Comparison of ENCODE assay signal across 12 mouse cellular contexts in genomic region chr11:110942695-110943135, GRCm38 (mm10). TPM values are rescaled to one million over a fixed set of nuclear protein-coding genes. Genes with fewer than 3 reads are reported as not detected.
DNase-seq lines count a peak whose midpoint lies in the region; ATAC-seq and TF ChIP-seq lines count a peak whose summit lies in the region.
"Had no signal": no experiment of that assay in that cellular context is flagged by ENCODE, and none has a peak within 500 bp of the region (broad histone marks: within the 10 kb centered on the region; RNA-seq: fewer than 3 reads in every experiment).

No protein-coding gene starts in this region.

- ATAC-seq in lung, embryonic 14.5 days (ENCODE audit: insufficient read depth) = peak; percentile 68; the same call in 1 of the 2 replicates
- ATAC-seq in embryonic facial prominence, embryonic 11.5 days (replicated peaks; ENCODE audit: insufficient number of reproducible peaks, low FRiP score, low TSS enrichment, low read depth) = no peak
- peak; percentile 32; the same call in 1 of the 2 replicates for ATAC-seq in liver, embryonic 12.5 days
- no peak for ATAC-seq in stomach, postnatal 0 days (ENCODE audit: low FRiP score, low TSS enrichment)

- WGBS in lung, embryonic 14.5 days = 17% methylated on average over 6 of the region's 6 CpGs
- 13% methylated on average over 6 of the region's 6 CpGs for WGBS in lung, adult 2 months
- WGBS in embryonic facial prominence, embryonic 11.5 days = 36% methylated on average over 6 of the region's 6 CpGs
- 26% methylated on average over 6 of the region's 6 CpGs for WGBS in liver, embryonic 12.5 days (ENCODE audit: insufficient replicate concordance)
- WGBS in stomach, postnatal 0 days = 18% methylated on average over 6 of the region's 6 CpGs

- peak; percentile 37 for DNase-seq in lung, embryonic 14.5 days
- DNase-seq in lung, adult 2 months = no peak
- DNase-seq in embryonic facial prominence, embryonic 11.5 days (ENCODE audit: low spot score) = peak; percentile 27
- DNase-seq in left cerebral cortex, adult 18-20 months (ENCODE audit: low spot score in 2 of 2) = no peak
- no peak for DNase-seq in cerebellum, adult 11 months
- DNase-seq in stomach, postnatal 0 days (ENCODE audit: low spot score) = no peak
- DNase-seq: thymus, postnatal 4 days had no signal

- no peak for TF ChIP-seq CTCF in lung, embryonic 14.5 days (IDR thresholded peaks at IDR 0.05; ENCODE audit: low read depth)
- TF ChIP-seq CTCF in lung, adult 2 months (IDR thresholded peaks at IDR 0.05; ENCODE audit: insufficient read depth, low read length) = no peak
- no peak for TF ChIP-seq CTCF in stomach, postnatal 0 days (IDR thresholded peaks at IDR 0.05; ENCODE audit: low read depth)

- H3K9ac ChIP-seq in lung, embryonic 14.5 days = no peak overlapping the region
- H3K9ac ChIP-seq in embryonic facial prominence, embryonic 11.5 days (replicated peaks; ENCODE audit: low read length) = no peak overlapping the region
- H3K9ac ChIP-seq in liver, embryonic 12.5 days = no peak overlapping the region
- H3K9ac ChIP-seq in stomach, postnatal 0 days (ENCODE audit: low read length) = no peak overlapping the region
- H3K9ac ChIP-seq: hindbrain, embryonic 15.5 days had no signal

- no peak overlapping the region for H3K4me2 ChIP-seq in lung, embryonic 14.5 days
- H3K4me2 ChIP-seq in embryonic facial prominence, embryonic 11.5 days (ENCODE audit: low read depth, low read length) = no peak overlapping the region
- H3K4me2 ChIP-seq in liver, embryonic 12.5 days = no peak overlapping the region
- no peak overlapping the region for H3K4me2 ChIP-seq in stomach, postnatal 0 days (replicated peaks; ENCODE audit: low read depth)
- H3K4me2 ChIP-seq: hindbrain, embryonic 15.5 days had no signal

- peaks cover 6% of the 10 kb centered on the region; the same call in 1 of the 2 replicates for H3K4me1 ChIP-seq in lung, embryonic 14.5 days (ENCODE audit: insufficient read depth)
- H3K4me1 ChIP-seq in lung, adult 2 months (ENCODE audit: control insufficient read depth, insufficient read depth, low read length) = peaks cover 3% of the 10 kb centered on the region; the same call in 1 of the 2 replicates
- H3K4me1 ChIP-seq in embryonic facial prominence, embryonic 11.5 days (ENCODE audit: control insufficient read depth, insufficient read depth, low read length) = no peaks in the 10 kb centered on the region
- no peaks in the 10 kb centered on the region for H3K4me1 ChIP-seq in liver, embryonic 12.5 days
- H3K4me1 ChIP-seq in stomach, postnatal 0 days (replicated peaks; ENCODE audit: control insufficient read depth, insufficient read depth) = no peaks in the 10 kb centered on the region
- H3K4me1 ChIP-seq: hindbrain, embryonic 15.5 days had no signal

- H3K4me3 ChIP-seq in lung, embryonic 14.5 days (ENCODE audit: low read depth, low read length) = no peak overlapping the region
- H3K4me3 ChIP-seq in lung, adult 2 months (replicated peaks; ENCODE audit: extremely low read depth, low read depth, low read length) = no peak overlapping the region
- no peak overlapping the region for H3K4me3 ChIP-seq in embryonic facial prominence, embryonic 11.5 days (ENCODE audit: low read depth, low read length)
- H3K4me3 ChIP-seq in liver, embryonic 12.5 days = no peak overlapping the region
- no peak overlapping the region for H3K4me3 ChIP-seq in stomach, postnatal 0 days (ENCODE audit: low read depth, low read length)
- H3K4me3 ChIP-seq: erythroblast, embryonic 14.5 days; hindbrain, embryonic 15.5 days; megakaryocyte, embryonic 14.5 days had no signal

- no peaks in the 10 kb centered on the region for H3K27me3 ChIP-seq in lung, embryonic 14.5 days (ENCODE audit: insufficient read depth, low read length)
- H3K27me3 ChIP-seq in embryonic facial prominence, embryonic 11.5 days (ENCODE audit: control insufficient read depth, insufficient read depth, low read length) = no peaks in the 10 kb centered on the region
- no peaks in the 10 kb centered on the region for H3K27me3 ChIP-seq in liver, embryonic 12.5 days (replicated peaks)
- no peaks in the 10 kb centered on the region for H3K27me3 ChIP-seq in stomach, postnatal 0 days (ENCODE audit: control insufficient read depth, insufficient read depth, low read length)
- H3K27me3 ChIP-seq: hindbrain, embryonic 15.5 days; megakaryocyte, embryonic 14.5 days had no signal

- TF ChIP-seq POLR2A in lung, adult 2 months (IDR thresholded peaks at IDR 0.05; ENCODE audit: borderline replicate concordance, extremely low read depth, low read depth, low read length) = no peak

- no peaks in the 10 kb centered on the region for H3K36me3 ChIP-seq in lung, embryonic 14.5 days (ENCODE audit: insufficient read depth)
- H3K36me3 ChIP-seq in embryonic facial prominence, embryonic 11.5 days (replicated peaks; ENCODE audit: control insufficient read depth, insufficient read depth, low read depth, low read length) = no peaks in the 10 kb centered on the region
- H3K36me3 ChIP-seq in liver, embryonic 12.5 days = no peaks in the 10 kb centered on the region
- no peaks in the 10 kb centered on the region for H3K36me3 ChIP-seq in stomach, postnatal 0 days (ENCODE audit: control insufficient read depth, insufficient read depth, low read length)
- H3K36me3 ChIP-seq: hindbrain, embryonic 15.5 days had no signal

- H3K27ac ChIP-seq in lung, embryonic 14.5 days (ENCODE audit: low read depth) = no peak overlapping the region
- H3K27ac ChIP-seq in embryonic facial prominence, embryonic 11.5 days (replicated peaks; ENCODE audit: low read depth, low read length) = no peak overlapping the region
- no peak overlapping the region for H3K27ac ChIP-seq in liver, embryonic 12.5 days
- no peak overlapping the region for H3K27ac ChIP-seq in stomach, postnatal 0 days (replicated peaks)
- H3K27ac ChIP-seq: hindbrain, embryonic 15.5 days had no signal

- no peaks in the 10 kb centered on the region for H3K9me3 ChIP-seq in lung, embryonic 14.5 days (ENCODE audit: low read depth, low read length)
- H3K9me3 ChIP-seq in embryonic facial prominence, embryonic 11.5 days (replicated peaks; ENCODE audit: control insufficient read depth, low read length) = no peaks in the 10 kb centered on the region
- no peaks in the 10 kb centered on the region for H3K9me3 ChIP-seq in liver, embryonic 12.5 days (replicated peaks)
- no peaks in the 10 kb centered on the region for H3K9me3 ChIP-seq in stomach, postnatal 0 days (ENCODE audit: control insufficient read depth, low read length)
- H3K9me3 ChIP-seq: hindbrain, embryonic 15.5 days; megakaryocyte, embryonic 14.5 days had no signal

- TF ChIP-seq EP300 in stomach, postnatal 0 days (optimal IDR thresholded peaks at IDR 0.05) = no peak

RNA-seq across cellular contexts. Expression of gene Kcnj16, which starts 25.1 kb away (rescaled TPM):
- not detected in 2 replicates for polyA plus RNA-seq in lung, embryonic 14.5 days (2014; fragmentation: Nextera tagmentation; extraction: Ambion mirVana)
- polyA plus RNA-seq in lung, adult 2 months (2012; rRNA removed) = not detected in 2 replicates
- 0.25 and 0.42 TPM in 2 replicates for polyA plus RNA-seq in embryonic facial prominence, embryonic 11.5 days (2014; fragmentation: Nextera tagmentation; extraction: Ambion mirVana)
- polyA plus RNA-seq in liver, embryonic 12.5 days (2016; fragmentation: Nextera tagmentation; extraction: Ambion mirVana) = not detected in 2 replicates
- 10 to 100 TPM; 25.5 to 27.7 TPM for total RNA-seq in left cerebral cortex, adult 18-20 months (2021)
- 2.7 TPM in 2 replicates for polyA plus RNA-seq in stomach, postnatal 0 days (2015; fragmentation: Nextera tagmentation; extraction: Ambion mirVana)
- total RNA-seq: ES-E14 had no signal
- polyA plus RNA-seq: erythroblast, embryonic 14.5 days had no signal

Comparison
In these comparisons a context has a peak if more than half of its experiments do, and no peak if none do; other contexts are left out.
1. DNase-seq: peak in lung, embryonic 14.5 days (single experiment) and embryonic facial prominence, embryonic 11.5 days (single experiment); none in lung, adult 2 months (single experiment), left cerebral cortex, adult 18-20 months (0 of 2), cerebellum, adult 11 months (single experiment) and stomach, postnatal 0 days (single experiment).
2. ATAC-seq: peak in lung, embryonic 14.5 days (single experiment) and liver, embryonic 12.5 days (single experiment); none in embryonic facial prominence, embryonic 11.5 days (single experiment) and stomach, postnatal 0 days (single experiment).